Mouse (Mus musculus): ENCODE data around the gene Prkn. TPM values are rescaled to one million over a fixed set of nuclear protein-coding genes. Genes with fewer than 3 reads are reported as not detected.

The Prkn gene
- polyA plus RNA-seq, 1 experiment, result not detected

DNA sequence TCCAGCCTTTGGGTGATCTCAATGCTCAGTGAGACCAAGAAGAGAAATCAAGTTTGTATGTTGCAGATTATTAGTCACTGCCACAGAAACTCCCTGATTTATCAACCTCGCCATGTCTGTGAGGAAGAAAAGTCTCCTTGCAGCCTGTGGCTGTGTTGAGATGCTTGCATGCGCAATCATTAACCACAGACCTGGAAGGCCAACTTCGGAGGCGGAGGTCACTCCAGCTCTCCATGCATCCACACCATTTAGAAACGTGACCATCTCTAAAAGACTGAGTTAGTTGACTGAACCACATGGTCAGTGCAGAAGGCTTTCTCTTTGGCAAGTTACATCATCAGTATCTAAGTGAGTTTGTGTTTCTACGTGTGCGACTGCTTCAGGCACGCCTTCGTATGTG lies 840.3 kb downstream of the Prkn start:
- no peaks in the 10 kb centered on the region for H3K36me3 ChIP-seq (ENCODE audit: control insufficient read depth, insufficient read depth)
- no peak for TF ChIP-seq CEBPB (IDR thresholded peaks at IDR 0.05; ENCODE audit: low read depth)
- no peak for TF ChIP-seq MYOG (IDR thresholded peaks at IDR 0.05; ENCODE audit: control insufficient read depth, extremely low read depth, insufficient read length)
- no peak for TF ChIP-seq MYOD1 (IDR thresholded peaks at IDR 0.05; ENCODE audit: control insufficient read depth, insufficient read length, low read depth)
- TF ChIP-seq CTCF (IDR thresholded peaks at IDR 0.05; ENCODE audit: control insufficient read depth, insufficient read depth, insufficient read length), result no peak
- TF ChIP-seq MAX (IDR thresholded peaks at IDR 0.05), result no peak
- H3K79me2 ChIP-seq (ENCODE audit: control insufficient read depth, insufficient read depth), result no peaks in the 10 kb centered on the region
- H3K4me3 ChIP-seq (ENCODE audit: insufficient read depth, poor library complexity, severe bottlenecking), result no peak overlapping the region
- no peak overlapping the region for H3ac ChIP-seq (ENCODE audit: control insufficient read depth, insufficient read length, low read depth)
- H3K27me3 ChIP-seq (ENCODE audit: control insufficient read depth, insufficient read depth, insufficient read length), result peaks cover 3% of the 10 kb centered on the region
- H3K79me3 ChIP-seq (ENCODE audit: low read depth), result no peaks in the 10 kb centered on the region

- H3K4me3 ChIP-seq (ENCODE audit: insufficient read depth, poor library complexity, severe bottlenecking), result no peak overlapping the region
- H3K79me2 ChIP-seq (ENCODE audit: control insufficient read depth, insufficient read depth), result no peaks in the 10 kb centered on the region
- peaks cover 3% of the 10 kb centered on the region for H3K27me3 ChIP-seq (ENCODE audit: control insufficient read depth, insufficient read depth, insufficient read length)
- H3K36me3 ChIP-seq (ENCODE audit: control insufficient read depth, insufficient read depth), result no peaks in the 10 kb centered on the region
- no peak overlapping the region for H3ac ChIP-seq (ENCODE audit: control insufficient read depth, insufficient read length, low read depth)
- no peaks in the 10 kb centered on the region for H3K79me3 ChIP-seq (ENCODE audit: low read depth)
- TF ChIP-seq CTCF (IDR thresholded peaks at IDR 0.05; ENCODE audit: control insufficient read depth, insufficient read depth, insufficient read length), result no peak
- TF ChIP-seq CEBPB (IDR thresholded peaks at IDR 0.05; ENCODE audit: low read depth), result no peak
- no peak for TF ChIP-seq MAX (IDR thresholded peaks at IDR 0.05)
- TF ChIP-seq USF1 (IDR thresholded peaks at IDR 0.05; ENCODE audit: low read depth), result no peak
- TF ChIP-seq MYOG (IDR thresholded peaks at IDR 0.05; ENCODE audit: control insufficient read depth, extremely low read depth, insufficient read length), result no peak
- TF ChIP-seq FOSL1 (IDR thresholded peaks at IDR 0.05; ENCODE audit: insufficient read depth, low read length, poor library complexity, severe bottlenecking), result no peak
- no peak for TF ChIP-seq MYOD1 (IDR thresholded peaks at IDR 0.05; ENCODE audit: control insufficient read depth, insufficient read length, low read depth)
Observed at GRCm38 (mm10) chr17:11681825-11682372, 841.7 kb downstream of the Prkn start.

GRCm38 (mm10) chr17:11705005-11705404 lies 864.8 kb downstream of the Prkn start:
- TF ChIP-seq CEBPB (IDR thresholded peaks at IDR 0.05; ENCODE audit: low read depth), result no peak
- no peak for TF ChIP-seq FOSL1 (IDR thresholded peaks at IDR 0.05; ENCODE audit: insufficient read depth, low read length, poor library complexity, severe bottlenecking)
- TF ChIP-seq MYOD1 (IDR thresholded peaks at IDR 0.05; ENCODE audit: control insufficient read depth, insufficient read length, low read depth), result no peak
- TF ChIP-seq USF1 (IDR thresholded peaks at IDR 0.05; ENCODE audit: low read depth), result no peak
- TF ChIP-seq MYOG (IDR thresholded peaks at IDR 0.05; ENCODE audit: control insufficient read depth, extremely low read depth, insufficient read length), result no peak
- no peak for TF ChIP-seq MAX (IDR thresholded peaks at IDR 0.05)
- TF ChIP-seq CTCF (IDR thresholded peaks at IDR 0.05; ENCODE audit: control insufficient read depth, insufficient read depth, insufficient read length), result no peak
- H3K27me3 ChIP-seq (ENCODE audit: control insufficient read depth, insufficient read depth, insufficient read length), result no peaks in the 10 kb centered on the region
- H3K36me3 ChIP-seq (ENCODE audit: control insufficient read depth, insufficient read depth), result no peaks in the 10 kb centered on the region
- H3ac ChIP-seq (ENCODE audit: control insufficient read depth, insufficient read length, low read depth), result no peak overlapping the region
- no peaks in the 10 kb centered on the region for H3K79me3 ChIP-seq (ENCODE audit: low read depth)
- H3K4me3 ChIP-seq (ENCODE audit: insufficient read depth, poor library complexity, severe bottlenecking), result no peak overlapping the region
- H3K79me2 ChIP-seq (ENCODE audit: control insufficient read depth, insufficient read depth), result no peaks in the 10 kb centered on the region

- Histone ChIP-seq H3K79me3 (ENCODE audit: low read depth) (no peaks in the 10 kb centered on the region), H3ac (ENCODE audit: control insufficient read depth, insufficient read length, low read depth) (no peak overlapping the region), H3K4me3 (ENCODE audit: insufficient read depth, poor library complexity, severe bottlenecking) (no peak overlapping the region), H3K79me2 (ENCODE audit: control insufficient read depth, insufficient read depth) (no peaks in the 10 kb centered on the region), H3K36me3 (ENCODE audit: control insufficient read depth, insufficient read depth) (no peaks in the 10 kb centered on the region), H3K27me3 (ENCODE audit: control insufficient read depth, insufficient read depth, insufficient read length) (no peaks in the 10 kb centered on the region)
- TF ChIP-seq MYOD1 (IDR thresholded peaks at IDR 0.05; ENCODE audit: control insufficient read depth, insufficient read length, low read depth) (no peak), MAX (IDR thresholded peaks at IDR 0.05) (no peak), FOSL1 (IDR thresholded peaks at IDR 0.05; ENCODE audit: insufficient read depth, low read length, poor library complexity, severe bottlenecking) (no peak), USF1 (IDR thresholded peaks at IDR 0.05; ENCODE audit: low read depth) (no peak), CTCF (IDR thresholded peaks at IDR 0.05; ENCODE audit: control insufficient read depth, insufficient read depth, insufficient read length) (no peak), CEBPB (IDR thresholded peaks at IDR 0.05; ENCODE audit: low read depth) (no peak), MYOG (IDR thresholded peaks at IDR 0.05; ENCODE audit: control insufficient read depth, extremely low read depth, insufficient read length) (no peak)
Observed at GRCm38 (mm10) chr17:11705761-11706160, 865.6 kb downstream of the Prkn start.

GRCm38 (mm10) chr17:11712066-11712465 lies 871.9 kb downstream of the Prkn start:
- H3ac ChIP-seq (ENCODE audit: control insufficient read depth, insufficient read length, low read depth), result no peak overlapping the region
- peaks cover 3% of the 10 kb centered on the region for H3K27me3 ChIP-seq (ENCODE audit: control insufficient read depth, insufficient read depth, insufficient read length)
- no peaks in the 10 kb centered on the region for H3K79me3 ChIP-seq (ENCODE audit: low read depth)
- H3K36me3 ChIP-seq (ENCODE audit: control insufficient read depth, insufficient read depth), result no peaks in the 10 kb centered on the region
- no peaks in the 10 kb centered on the region for H3K79me2 ChIP-seq (ENCODE audit: control insufficient read depth, insufficient read depth)
- TF ChIP-seq MAX (IDR thresholded peaks at IDR 0.05) (no peak), FOSL1 (IDR thresholded peaks at IDR 0.05; ENCODE audit: insufficient read depth, low read length, poor library complexity, severe bottlenecking) (no peak), CEBPB (IDR thresholded peaks at IDR 0.05; ENCODE audit: low read depth) (no peak), CTCF (IDR thresholded peaks at IDR 0.05; ENCODE audit: control insufficient read depth, insufficient read depth, insufficient read length) (no peak), USF1 (IDR thresholded peaks at IDR 0.05; ENCODE audit: low read depth) (no peak), MYOG (IDR thresholded peaks at IDR 0.05; ENCODE audit: control insufficient read depth, extremely low read depth, insufficient read length) (no peak), MYOD1 (IDR thresholded peaks at IDR 0.05; ENCODE audit: control insufficient read depth, insufficient read length, low read depth) (no peak)
- H3K4me3 ChIP-seq (ENCODE audit: insufficient read depth, poor library complexity, severe bottlenecking), result no peak overlapping the region

DNA sequence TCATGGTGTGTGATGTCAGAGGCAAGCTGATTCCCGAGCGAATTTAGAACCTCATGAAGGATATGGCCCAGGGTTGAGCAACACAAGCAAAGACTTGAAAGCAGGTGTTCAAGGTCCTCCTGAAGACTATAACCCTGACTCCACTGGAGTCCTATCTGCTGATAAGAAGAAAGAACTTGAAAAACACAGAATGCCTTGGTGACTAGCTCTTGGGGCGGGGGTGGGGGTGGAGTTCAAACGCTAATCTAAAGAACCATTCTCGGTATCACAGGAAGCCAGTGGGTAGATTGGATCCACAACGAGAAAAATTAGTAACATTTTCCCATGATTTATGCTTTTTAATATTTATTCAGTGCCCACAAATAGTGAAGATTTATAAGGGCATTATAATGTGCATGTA lies 879.6 kb downstream of the Prkn start:
- H3K79me2 ChIP-seq (ENCODE audit: control insufficient read depth, insufficient read depth), result no peaks in the 10 kb centered on the region
- H3K27me3 ChIP-seq (ENCODE audit: control insufficient read depth, insufficient read depth, insufficient read length), result no peaks in the 10 kb centered on the region
- H3K79me3 ChIP-seq (ENCODE audit: low read depth), result no peaks in the 10 kb centered on the region
- no peak for TF ChIP-seq CTCF (IDR thresholded peaks at IDR 0.05; ENCODE audit: control insufficient read depth, insufficient read depth, insufficient read length)
- TF ChIP-seq MYOG (IDR thresholded peaks at IDR 0.05; ENCODE audit: control insufficient read depth, extremely low read depth, insufficient read length), result no peak
- no peak for TF ChIP-seq MYOD1 (IDR thresholded peaks at IDR 0.05; ENCODE audit: control insufficient read depth, insufficient read length, low read depth)
- TF ChIP-seq CEBPB (IDR thresholded peaks at IDR 0.05; ENCODE audit: low read depth), result no peak
- no peak for TF ChIP-seq USF1 (IDR thresholded peaks at IDR 0.05; ENCODE audit: low read depth)
- no peak overlapping the region for H3ac ChIP-seq (ENCODE audit: control insufficient read depth, insufficient read length, low read depth)
- H3K4me3 ChIP-seq (ENCODE audit: insufficient read depth, poor library complexity, severe bottlenecking), result no peak overlapping the region
- no peaks in the 10 kb centered on the region for H3K36me3 ChIP-seq (ENCODE audit: control insufficient read depth, insufficient read depth)
